8 mouse cellular contexts compared by ENCODE assay signal in the genomic region with DNA sequence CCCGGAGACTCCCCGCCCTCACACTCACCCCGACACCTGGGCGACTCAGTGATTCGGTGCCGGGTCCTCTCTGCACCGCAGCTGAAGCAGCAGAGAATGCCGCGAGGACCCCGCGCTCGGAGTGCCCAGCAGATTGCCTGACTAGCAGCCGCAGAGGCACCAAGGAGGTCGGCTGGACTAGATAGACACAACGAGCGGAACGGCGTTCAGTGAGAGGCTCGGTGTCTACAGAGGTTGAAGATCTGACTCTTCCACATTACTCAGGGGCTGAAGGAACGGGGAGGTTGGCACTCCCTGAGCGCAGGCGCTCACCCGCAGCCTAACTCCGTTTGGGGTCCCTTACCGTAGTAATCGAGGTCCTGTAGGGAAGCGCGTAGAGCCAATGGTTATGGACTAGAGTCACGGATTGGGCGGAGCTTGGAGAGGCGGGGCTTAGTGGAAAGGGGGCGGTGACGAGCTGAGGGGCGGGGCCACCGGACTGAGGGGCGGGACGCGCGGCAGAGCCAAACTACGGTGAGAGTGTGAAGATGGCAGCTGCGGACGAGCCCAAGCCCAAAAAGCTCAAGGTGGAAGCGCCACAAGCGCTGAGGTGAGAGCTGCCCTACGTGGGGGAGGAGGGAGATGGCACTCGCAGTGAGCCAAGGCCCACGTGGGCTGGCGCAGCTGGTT. TPM values are rescaled to one million over a fixed set of nuclear protein-coding genes. Genes with fewer than 3 reads are reported as not detected.
DNase-seq lines count a peak whose midpoint lies in the region; ATAC-seq lines count a peak whose summit lies in the region.

A gene (minus strand): TSS at position 397 of the 669 bp plus-strand sequence.
A gene (plus strand): TSS at position 463 of the 669 bp plus-strand sequence.

- DNase-seq in adrenal gland, adult (ENCODE audit: inconsistent age in 2 of 2, low spot score in 1 of 2), result peak; percentile 94 to 99
- peak; percentile 97 for DNase-seq in embryo, embryonic 10.5 days (ENCODE audit: low spot score)
- DNase-seq in gastrocnemius, postnatal 14 days, result peak; percentile 92
- peak; percentile 90 to 92 for DNase-seq in left cerebral cortex, postnatal 10 days (ENCODE audit: extremely low spot score in 1 of 2, low spot score in 2 of 2)
- DNase-seq in right cerebral cortex, postnatal 25 days, result peak; percentile 91
- DNase-seq in urinary bladder, postnatal 4 days (ENCODE audit: low spot score in 2 of 2), result peak; percentile 91 to 97

- intact Hi-C loops in gastrocnemius, postnatal 14 days (cut with DNase I; ENCODE audit: low total_unique reads), result no loop called here
- intact Hi-C loops in left cerebral cortex, postnatal 10 days (cut with DNase I), result loop anchor here (5.0 kb wide), 1 partner anchor 65 kb away; no protein-coding TSS in a partner anchor

- ATAC-seq in inflammation-experienced regulatory T-cells, adult 6 months, result peak; percentile 88
- ATAC-seq in megakaryocyte-erythroid progenitor cell, adult 5-6 weeks (replicated peaks; ENCODE audit: low FRiP score, low TSS enrichment, poor library complexity, severe bottlenecking), result peak; percentile 92

RNA-seq across cellular contexts. Expression of the first gene that starts in this region (rescaled TPM):
- total RNA-seq in gastrocnemius, postnatal 14 days (2021), result 10 to 100 TPM; 35.9 to 45.5 TPM
- polyA plus RNA-seq in inflammation-experienced regulatory T-cells, adult 6 months (2017; shearing (Covaris generic)), result 100 to 1,000 TPM in 1 of 3 experiments, 10 to 100 TPM in 2; 70.6 to 107 (median 81.6) TPM
- 10 to 100 TPM; 79.9 to 87.7 TPM for total RNA-seq in left cerebral cortex, postnatal 10 days (2021)
- 35.0 and 45.5 TPM in 2 replicates for total RNA-seq in megakaryocyte-erythroid progenitor cell, adult 5-6 weeks (2014; fragmentation: Nextera tagmentation)
- 35.5 and 47.5 TPM in 2 replicates for total RNA-seq in megakaryocyte-erythroid progenitor cell, adult 5-6 weeks (2017)

RNA-seq across cellular contexts. Expression of the second gene that starts in this region (rescaled TPM):
- 100 to 1,000 TPM in 1 of 2 experiments, 10 to 100 TPM in 1; 93.8 to 101 TPM for total RNA-seq in gastrocnemius, postnatal 14 days (2021)
- polyA plus RNA-seq in inflammation-experienced regulatory T-cells, adult 6 months (2017; shearing (Covaris generic)), result 100 to 1,000 TPM in 2 of 3 experiments, 10 to 100 TPM in 1; 84.7 to 128 (median 118) TPM
- total RNA-seq in left cerebral cortex, postnatal 10 days (2021), result 10 to 100 TPM; 59.5 to 61.9 TPM
- total RNA-seq in megakaryocyte-erythroid progenitor cell, adult 5-6 weeks (2014; fragmentation: Nextera tagmentation), result 122 and 138 TPM in 2 replicates
- total RNA-seq in megakaryocyte-erythroid progenitor cell, adult 5-6 weeks (2017), result 168 and 190 TPM in 2 replicates

Comparison
In these comparisons a context has a peak if more than half of its experiments do, and no peak if none do; other contexts are left out.
1. Peak in every context shown above with its lines: DNase-seq and ATAC-seq.